Mouse (Mus musculus) frontal cortex, postnatal 10 days (tissue): ENCODE measurements around the gene Clcf1.

Experiments
- DNase-seq, 2 experiments: peaks; one replicate each; pipeline ENCODE4 v3.0.0; 2022; ENCODE audit warnings: low spot score in 2 of 2, mixed read lengths in 1 of 2

The Clcf1 gene

GRCm38 (mm10) chr19:4192251-4192985 lies 21.6 kb upstream of the Clcf1 start:
- DNase-seq, result no peak

DNA sequence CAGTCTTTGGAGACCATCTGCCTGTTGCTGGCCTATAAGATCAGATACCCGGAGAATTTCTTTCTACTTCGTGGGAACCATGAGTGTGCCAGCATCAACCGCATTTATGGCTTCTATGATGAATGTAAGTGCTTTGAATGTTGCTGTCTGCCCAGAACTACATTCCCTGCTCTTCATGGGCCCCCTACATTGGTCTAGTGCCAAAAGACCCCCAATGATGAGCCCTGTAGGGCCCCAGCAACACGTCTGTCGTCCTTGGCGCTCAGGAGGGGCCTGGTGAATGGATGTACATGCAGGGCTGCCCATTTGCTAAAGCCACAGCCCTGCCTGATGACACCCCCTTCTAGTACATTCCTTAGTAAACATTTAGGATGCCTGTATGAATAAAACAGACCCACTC lies 20.9 kb upstream of the Clcf1 start:
- DNase-seq, result no peak

DNA sequence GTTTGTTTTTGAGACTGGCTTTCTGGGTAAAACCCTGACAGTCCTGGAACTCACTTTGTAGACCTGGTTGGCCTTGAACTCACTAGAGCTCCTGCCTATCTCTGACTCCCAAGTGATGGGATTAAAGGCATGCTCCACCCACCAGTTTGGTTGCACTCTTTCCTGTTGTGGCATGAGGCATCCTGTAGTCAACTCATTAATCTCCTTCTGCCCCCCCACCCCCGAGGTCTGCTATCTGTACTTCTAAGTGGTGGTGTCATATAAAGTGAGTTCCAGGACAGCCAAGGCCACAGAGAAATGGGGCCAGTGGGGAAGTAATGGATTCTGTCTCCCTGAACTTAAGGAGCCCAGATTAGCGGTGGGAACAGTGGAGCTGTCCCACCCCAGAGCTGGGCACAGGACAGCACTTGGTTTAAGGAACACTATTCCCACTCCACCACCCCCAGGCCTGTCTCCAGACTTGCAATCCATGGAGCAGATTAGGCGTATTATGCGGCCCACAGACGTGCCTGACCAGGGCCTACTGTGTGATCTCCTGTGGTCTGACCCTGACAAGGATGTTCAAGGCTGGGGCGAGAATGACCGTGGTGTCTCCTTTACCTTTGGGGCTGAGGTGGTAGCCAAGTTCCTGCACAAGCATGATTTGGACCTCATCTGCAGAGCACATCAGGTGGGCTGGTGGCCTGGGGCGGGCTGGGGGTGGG lies 19.9 kb upstream of the Clcf1 start:
- DNase-seq, result no peak

- DNase-seq, result no peak
These were observed 19.0 kb upstream of the Clcf1 start for GRCm38 (mm10) chr19:4194776-4195650.

DNA sequence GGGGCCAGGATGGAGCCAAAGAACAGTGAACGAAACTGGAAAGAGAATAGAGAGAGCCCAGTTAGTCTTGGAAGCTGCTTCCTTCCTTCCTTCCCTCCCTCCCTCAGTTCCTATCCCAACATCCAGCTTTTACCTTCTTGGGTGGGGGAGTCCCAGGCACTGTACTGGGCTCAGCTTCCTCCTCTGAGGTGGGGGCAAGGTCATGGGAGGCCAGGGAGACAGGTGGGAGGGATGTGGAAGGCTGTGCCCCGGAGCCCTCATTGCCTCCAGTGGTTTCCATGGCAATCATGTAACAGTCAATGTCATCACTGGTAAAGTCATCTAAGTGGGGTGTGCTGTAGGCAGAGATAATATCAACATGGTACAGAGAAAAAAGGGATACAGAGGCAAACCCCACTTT lies 18.0 kb upstream of the Clcf1 start:
- DNase-seq, result no peak

DNA sequence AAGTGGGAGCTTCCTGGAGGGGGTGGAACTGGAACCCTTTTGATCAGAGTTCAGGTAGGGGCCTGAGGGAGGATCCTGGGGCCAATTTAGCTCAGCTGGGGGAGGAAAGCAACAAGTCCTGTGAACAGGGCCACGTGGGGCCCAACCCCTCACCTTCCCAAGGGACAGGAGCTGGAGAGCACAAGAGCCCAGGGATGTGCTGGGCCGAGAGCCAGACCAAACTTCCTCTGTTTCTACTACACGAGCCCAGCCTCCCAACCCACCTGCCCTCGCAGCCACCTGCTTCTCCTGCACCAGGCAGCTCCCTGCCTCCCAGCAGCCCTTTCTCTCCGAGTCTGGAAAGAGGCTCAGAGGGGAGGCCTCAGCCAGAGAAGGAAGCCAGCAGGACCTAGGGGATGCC lies 17.5 kb upstream of the Clcf1 start:
- no peak for DNase-seq

DNA sequence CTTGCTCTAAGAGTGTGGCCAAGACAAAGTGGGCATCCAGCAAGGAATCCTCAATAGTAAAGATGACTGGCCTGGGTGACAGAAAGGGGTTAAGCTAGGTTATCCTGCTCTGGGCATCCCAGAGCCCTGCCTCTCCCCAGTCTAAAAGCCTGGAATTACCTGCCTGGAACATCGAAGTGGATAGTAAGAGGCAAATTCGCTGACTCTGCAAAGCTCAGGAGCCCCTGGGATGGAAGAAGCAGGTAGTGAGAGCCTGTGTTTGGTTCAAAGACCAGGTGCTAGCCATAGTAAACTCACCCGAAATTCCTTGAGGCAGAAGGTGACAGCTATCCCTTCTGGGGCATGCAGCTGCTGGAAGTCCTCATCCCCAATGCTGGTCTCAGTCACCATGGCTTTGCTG lies 16.9 kb upstream of the Clcf1 start:
- no peak for DNase-seq

- peak; percentile 94 to 95 for DNase-seq
These were observed 12.6 kb upstream of the Clcf1 start, which contains the start of gene Rad9a for GRCm38 (mm10) chr19:4201291-4201909. Rad9a (minus strand) TSS chr19:4201662.

DNA sequence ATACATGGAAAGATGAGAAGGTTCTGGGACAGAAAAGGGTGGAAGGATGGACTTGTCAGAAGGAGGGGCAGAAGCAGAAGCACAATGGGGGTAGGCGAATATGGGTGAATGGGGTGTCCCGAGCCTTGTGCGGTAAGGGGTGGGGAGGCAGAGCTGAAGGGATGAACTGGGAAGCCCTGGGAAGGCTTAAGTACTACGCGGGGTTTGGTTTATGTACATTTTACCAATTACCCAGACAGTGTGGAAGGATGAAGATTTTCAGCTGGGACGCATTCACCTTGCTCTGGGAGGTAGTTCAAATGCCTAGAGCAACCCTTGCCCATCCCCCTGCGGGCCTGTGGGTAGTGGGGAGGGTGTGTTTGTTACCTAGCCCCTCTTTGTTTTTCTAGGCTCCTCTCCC lies 11.9 kb upstream of the Clcf1 start:
- no peak for DNase-seq

DNA sequence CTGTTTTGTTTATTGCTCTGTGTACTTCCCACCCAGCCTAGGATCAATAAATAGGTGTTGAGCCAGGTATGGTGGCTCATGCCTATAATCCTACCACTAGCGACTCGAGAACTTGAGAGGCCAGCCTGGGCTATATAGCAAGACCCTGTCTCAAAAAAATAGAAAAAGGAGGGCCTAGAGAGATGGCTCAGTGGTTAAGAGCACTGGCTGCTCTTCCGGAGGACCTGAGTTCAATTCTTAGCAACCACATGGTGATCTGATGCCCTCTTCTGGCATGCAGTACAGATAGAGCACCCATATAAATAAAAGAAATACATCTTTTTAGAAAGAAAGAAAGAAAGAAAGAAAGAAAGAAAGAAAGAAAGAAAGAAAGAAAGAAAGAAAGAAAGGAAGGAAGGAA lies 10.9 kb upstream of the Clcf1 start:
- no peak for DNase-seq

GRCm38 (mm10) chr19:4203604-4204326 lies 10.3 kb upstream of the Clcf1 start:
- no peak for DNase-seq

DNA sequence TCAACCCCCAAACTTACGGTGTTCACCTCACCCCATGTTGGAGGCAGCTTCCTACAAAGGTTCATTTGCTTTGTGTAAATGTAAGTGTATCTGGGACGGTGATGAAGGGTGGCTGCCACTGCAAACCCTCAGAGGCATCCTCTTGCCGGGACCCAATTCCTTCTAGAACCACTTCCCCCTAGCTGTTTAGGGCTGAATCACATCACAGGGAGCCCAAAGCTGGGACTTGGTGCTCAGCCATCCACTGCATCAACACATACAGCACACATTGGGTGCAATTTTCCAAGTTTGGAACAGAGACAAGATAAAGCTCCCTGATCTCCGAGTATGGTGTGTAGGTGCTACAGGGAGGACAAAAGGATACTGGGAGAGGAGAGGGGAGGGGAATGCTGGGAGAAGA lies 9.1 kb upstream of the Clcf1 start:
- DNase-seq, result no peak

DNA sequence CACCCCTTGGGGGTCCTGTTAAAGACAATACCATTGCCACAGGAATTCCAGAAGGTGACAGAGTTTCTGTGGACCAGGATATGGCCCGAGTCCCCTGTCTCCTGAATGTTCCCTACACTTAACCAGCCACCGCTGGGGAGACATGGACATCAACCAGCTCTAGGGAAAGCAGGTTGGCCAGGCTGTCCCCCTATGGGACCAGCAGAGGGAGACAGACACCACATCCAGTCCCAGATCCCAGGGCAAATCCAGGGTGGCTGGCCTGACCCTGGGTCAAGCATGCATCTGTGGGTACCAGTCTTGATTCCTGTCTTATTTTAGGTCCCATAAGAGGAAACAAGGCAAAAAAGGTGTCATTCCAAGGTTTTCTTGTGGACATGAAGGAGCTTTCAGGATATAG lies 7.1 kb upstream of the Clcf1 start:
- DNase-seq, result peak in 1 of 2 experiments; percentile 62

DNA sequence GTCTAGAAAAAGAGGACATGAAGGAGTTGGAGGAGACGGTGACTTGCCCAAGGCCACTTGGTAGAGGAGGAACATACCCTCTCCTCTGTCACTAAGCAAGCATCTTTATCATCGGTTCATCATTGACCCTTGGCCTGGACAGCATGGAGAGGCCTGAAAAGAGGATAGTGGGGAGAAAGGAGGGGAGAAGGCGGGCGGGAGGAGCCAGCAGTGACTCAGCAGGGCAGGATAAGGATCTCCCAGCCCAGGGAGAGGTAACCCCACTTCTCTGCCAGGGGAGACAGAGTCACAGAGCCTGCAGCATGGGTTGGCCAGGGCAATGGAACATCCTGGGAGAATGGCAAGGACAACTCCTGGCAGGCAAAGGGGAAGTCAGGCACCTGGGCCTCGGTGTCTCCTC lies 5.5 kb upstream of the Clcf1 start:
- no peak for DNase-seq

GRCm38 (mm10) chr19:4211891-4212588 lies 2.0 kb upstream of the Clcf1 start:
- DNase-seq, result no peak

GRCm38 (mm10) chr19:4213524-4213974 lies 489 bp upstream of the Clcf1 start:
- DNase-seq, result no peak

DNA sequence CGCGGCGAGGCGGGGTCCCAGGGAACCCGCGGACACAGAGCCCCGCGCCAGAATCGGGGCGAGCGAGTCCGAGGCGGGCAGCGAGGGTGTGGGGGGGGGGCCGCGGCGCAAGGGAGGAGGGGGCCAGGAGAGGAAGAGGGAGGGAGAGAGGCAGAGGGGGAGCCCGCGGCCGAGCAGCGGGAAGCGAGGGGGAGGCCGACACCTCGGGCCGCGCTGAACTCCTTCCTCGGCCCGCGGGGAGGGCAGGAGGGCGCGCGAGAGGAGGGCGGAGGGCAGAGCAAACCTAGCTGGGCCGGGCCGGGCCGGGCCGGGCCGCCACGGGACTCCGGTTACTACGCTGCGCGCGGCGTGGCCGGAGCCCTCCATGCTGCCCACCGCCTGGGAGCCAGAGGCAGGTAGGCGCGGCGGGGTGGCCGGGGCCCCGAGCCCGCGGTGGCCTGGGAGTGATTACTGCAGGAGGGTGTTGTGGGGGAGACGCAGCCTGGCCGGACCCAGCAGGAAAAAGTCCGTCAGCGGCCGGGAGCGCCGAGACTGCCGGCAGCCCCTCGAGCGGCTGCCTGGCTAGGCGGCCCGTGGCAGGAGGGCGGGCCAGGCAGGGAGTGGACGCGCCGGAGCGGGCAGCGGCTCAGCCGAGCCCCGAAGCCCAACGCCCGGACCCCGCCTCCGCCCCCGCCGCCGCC lies 873 bp downstream of the Clcf1 start:
- no peak for DNase-seq

DNA sequence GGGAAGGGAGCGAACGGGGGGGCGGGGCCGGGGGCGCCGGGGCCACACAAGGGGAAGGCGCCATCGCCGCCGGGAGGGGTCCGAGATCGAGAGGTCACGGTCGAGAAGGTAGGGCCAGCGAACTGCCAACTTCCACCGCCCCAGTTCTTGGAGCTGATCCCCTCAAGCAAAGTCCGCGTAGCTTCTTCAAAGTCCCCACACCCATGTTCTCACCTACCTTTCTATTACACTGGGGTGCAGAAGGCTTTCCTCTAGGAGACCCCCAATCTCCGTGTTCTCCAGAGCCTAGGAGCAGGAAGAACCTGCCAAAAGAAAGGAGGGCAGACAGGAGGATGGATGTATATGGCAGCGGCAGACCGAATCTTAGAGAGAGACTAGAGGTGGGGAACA lies 1.4 kb downstream of the Clcf1 start:
- DNase-seq, result no peak

- DNase-seq, result no peak
These were observed 2.1 kb downstream of the Clcf1 start for GRCm38 (mm10) chr19:4216041-4216685.

DNA sequence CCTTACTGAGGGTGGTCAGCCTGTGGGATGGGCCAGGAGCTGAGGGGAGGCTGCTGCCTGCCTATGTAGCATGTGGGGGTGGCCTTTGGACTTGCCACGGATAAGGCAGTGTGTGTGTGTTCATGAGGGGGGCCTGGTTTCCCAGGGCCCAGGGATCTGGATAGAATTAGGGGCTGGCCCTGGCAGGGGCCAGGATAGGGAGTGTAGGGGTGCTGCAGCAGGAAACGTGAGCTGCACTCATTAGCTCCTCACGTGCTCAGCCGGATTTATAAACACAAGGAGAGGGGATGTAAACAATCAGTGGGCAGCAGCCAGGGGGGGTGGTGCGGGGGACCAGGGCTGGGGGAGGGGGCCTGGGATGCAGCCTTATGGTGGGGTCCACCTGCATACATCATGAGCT lies 3.1 kb downstream of the Clcf1 start:
- DNase-seq, result no peak
